Mouse (Mus musculus): ENCODE measurements around the gene Cacna1s. TPM values are rescaled to one million over a fixed set of nuclear protein-coding genes. Genes with fewer than 3 reads are reported as not detected.

The Cacna1s gene
- total RNA-seq, 2 experiments from 2014 or later, result 1.3 to 1.8 TPM

GRCm38 (mm10) chr1:136031697-136032096 lies 20.9 kb upstream of the Cacna1s start:
- no peak for TF ChIP-seq CTCF (IDR thresholded peaks at IDR 0.05)
- Histone ChIP-seq H3K4me3 (no peak overlapping the region), H3K27ac (no peak overlapping the region)
- intact Hi-C loops (cut with DNase I), result no loop called here
- no peak for DNase-seq (ENCODE audit: extremely low spot score in 1 of 2, low spot score in 2 of 2)

- no peak overlapping the region for H3K27ac ChIP-seq
- intact Hi-C loops (cut with DNase I), result no loop called here
- H3K4me3 ChIP-seq, result no peak overlapping the region
- TF ChIP-seq CTCF (IDR thresholded peaks at IDR 0.05), result no peak
- DNase-seq (ENCODE audit: extremely low spot score in 1 of 2, low spot score in 2 of 2), result no peak
Observed at GRCm38 (mm10) chr1:136032961-136033360, 19.6 kb upstream of the Cacna1s start.

- no peak overlapping the region for H3K4me3 ChIP-seq
- TF ChIP-seq CTCF (IDR thresholded peaks at IDR 0.05), result no peak
- no peak for DNase-seq (ENCODE audit: extremely low spot score in 1 of 2, low spot score in 2 of 2)
- H3K27ac ChIP-seq, result 0 out of 2 replicates have a peak overlapping the region, but pooled peaks have one; percentile 40
- intact Hi-C loops (cut with DNase I), result no loop called here
Observed at GRCm38 (mm10) chr1:136038746-136039538, 13.6 kb upstream of the Cacna1s start.

- DNase-seq (ENCODE audit: extremely low spot score in 1 of 2, low spot score in 2 of 2), result no peak
- Histone ChIP-seq H3K27ac (peak overlapping the region; percentile 52), H3K4me3 (peak overlapping the region; percentile 37)
- TF ChIP-seq CTCF (IDR thresholded peaks at IDR 0.05), result no peak
- intact Hi-C loops (cut with DNase I), result no loop called here
Observed at GRCm38 (mm10) chr1:136040452-136040851, 12.1 kb upstream of the Cacna1s start.

- peak overlapping the region; percentile 52 for H3K27ac ChIP-seq
- peak overlapping the region; percentile 37 for H3K4me3 ChIP-seq
- no peak for DNase-seq (ENCODE audit: extremely low spot score in 1 of 2, low spot score in 2 of 2)
- intact Hi-C loops (cut with DNase I), result no loop called here
- TF ChIP-seq CTCF (IDR thresholded peaks at IDR 0.05), result no peak
Observed at GRCm38 (mm10) chr1:136040874-136041273, 11.7 kb upstream of the Cacna1s start.

GRCm38 (mm10) chr1:136045774-136046173 lies 6.8 kb upstream of the Cacna1s start:
- intact Hi-C loops (cut with DNase I), result loop anchor here (5.0 kb wide), 2 partner anchors 412 to 477 kb away; no protein-coding TSS in a partner anchor
- peak; percentile 64 to 76 for DNase-seq (ENCODE audit: extremely low spot score in 1 of 2, low spot score in 2 of 2)
- TF ChIP-seq CTCF (IDR thresholded peaks at IDR 0.05), result peak; percentile 88
- Histone ChIP-seq H3K27ac (no peak overlapping the region), H3K4me3 (no peak overlapping the region)

GRCm38 (mm10) chr1:136047432-136047831 lies 5.1 kb upstream of the Cacna1s start:
- DNase-seq (ENCODE audit: extremely low spot score in 1 of 2, low spot score in 2 of 2), result no peak
- Histone ChIP-seq H3K27ac (no peak overlapping the region), H3K4me3 (no peak overlapping the region)
- intact Hi-C loops (cut with DNase I), result loop anchor here (1.0 to 5.0 kb wide), 3 partner anchors 120 to 475 kb away; no protein-coding TSS in a partner anchor
- peak; percentile 72 for TF ChIP-seq CTCF (IDR thresholded peaks at IDR 0.05)

GRCm38 (mm10) chr1:136047894-136048293 lies 4.7 kb upstream of the Cacna1s start:
- intact Hi-C loops (cut with DNase I), result loop anchor here (1.0 to 5.0 kb wide), 4 partner anchors 119 to 474 kb away; partner anchors contain the start of gene Gpr25
- no peak overlapping the region for H3K27ac ChIP-seq
- no peak overlapping the region for H3K4me3 ChIP-seq
- no peak for TF ChIP-seq CTCF (IDR thresholded peaks at IDR 0.05)
- DNase-seq (ENCODE audit: extremely low spot score in 1 of 2, low spot score in 2 of 2), result no peak

- H3K27ac ChIP-seq, result peak within 1 kb of the TSS; percentile 64
- intact Hi-C loops (cut with DNase I), result loop anchor here (1.0 to 5.0 kb wide), 3 partner anchors 26 to 162 kb away; partner anchors contain the start of genes Kif21b and Mroh3
Observed at GRCm38 (mm10) chr1:136050312-136051012, 2.1 kb upstream of the Cacna1s start, which contains the start of gene Ascl5. Gene Ascl5, plus strand, starts transcription at chr1:136050804.

GRCm38 (mm10) chr1:136051013-136051315 lies 1.6 kb upstream of the Cacna1s start:
- no peak for TF ChIP-seq CTCF (IDR thresholded peaks at IDR 0.05)
- H3K27ac ChIP-seq, result peak overlapping the region; percentile 64
- peak overlapping the region; percentile 44 for H3K4me3 ChIP-seq
- DNase-seq (ENCODE audit: extremely low spot score in 1 of 2, low spot score in 2 of 2), result peak; percentile 57
- intact Hi-C loops (cut with DNase I), result loop anchor here (1.0 to 5.0 kb wide), 3 partner anchors 25 to 162 kb away; partner anchors contain the start of genes Kif21b and Mroh3

More at GRCm38 (mm10) chr1:136050312-136051012, 2.1 kb upstream of the Cacna1s start, which contains the start of gene Ascl5:
- peak within 1 kb of the TSS; percentile 44 for H3K4me3 ChIP-seq
- TF ChIP-seq CTCF (IDR thresholded peaks at IDR 0.05), result no peak
- no peak for DNase-seq (ENCODE audit: extremely low spot score in 1 of 2, low spot score in 2 of 2)

GRCm38 (mm10) chr1:136051465-136051864 lies 1.1 kb upstream of the Cacna1s start:
- Histone ChIP-seq H3K27ac (peak overlapping the region; percentile 64; the same call in 1 of the 2 replicates), H3K4me3 (peak overlapping the region; percentile 44)
- intact Hi-C loops (cut with DNase I), result loop anchor here (1.0 to 5.0 kb wide), 3 partner anchors 25 to 161 kb away; partner anchors contain the start of genes Kif21b and Mroh3
- DNase-seq (ENCODE audit: extremely low spot score in 1 of 2, low spot score in 2 of 2), result peak; percentile 72 to 77
- TF ChIP-seq CTCF (IDR thresholded peaks at IDR 0.05), result peak; percentile 72

- peak; percentile 57 to 58 for DNase-seq (ENCODE audit: extremely low spot score in 1 of 2, low spot score in 2 of 2)
- Histone ChIP-seq H3K27ac (peak overlapping the region; percentile 92), H3K4me3 (no peak overlapping the region)
- TF ChIP-seq CTCF (IDR thresholded peaks at IDR 0.05), result no peak
- intact Hi-C loops (cut with DNase I), result no loop called here
Observed at GRCm38 (mm10) chr1:136055771-136056170, 3.2 kb downstream of the Cacna1s start.

All from left cerebral cortex, adult 2 months (tissue).